Mouse (Mus musculus) embryonic facial prominence, embryonic 11.5 days (tissue): ENCODE results near the gene Oas1a. TPM values are rescaled to one million over a fixed set of nuclear protein-coding genes. Genes with fewer than 3 reads are reported as not detected.

ENCODE experiments used
- ATAC-seq: fragments of 200-750 bp; cut with Nextera tagmentation; replicated peaks from 2 replicates; pipeline ENCODE4 v1.8.0; 2017; ENCODE audit warnings: low read depth; ENCODE audit not compliant: insufficient number of reproducible peaks, low FRiP score, low TSS enrichment
- DNase-seq: peaks from one replicate; pipeline ENCODE4 v3.0.0-alpha.2; 2015; ENCODE audit warnings: low spot score
- H3K27ac ChIP-seq: fragments of 300-500 bp; sonication (generic); replicated peaks from 2 replicates; pipeline ENCODE4 v1.5.1; 2014; ENCODE audit warnings: mild to moderate bottlenecking, low read depth, low read length, control low read depth
- H3K27me3 ChIP-seq: fragments of 300-500 bp; sonication (generic); 2 replicates; pipeline ENCODE4 v1.6.1; 2014; ENCODE audit warnings: mild to moderate bottlenecking, low read length, moderate library complexity, mixed read lengths; ENCODE audit not compliant: control insufficient read depth, insufficient read depth
- H3K36me3 ChIP-seq: fragments of 300-500 bp; sonication (generic); replicated peaks from 2 replicates; pipeline ENCODE4 v1.6.1; 2014; ENCODE audit warnings: low read depth, mild to moderate bottlenecking, low read length, moderate library complexity, mixed read lengths; ENCODE audit not compliant: control insufficient read depth, insufficient read depth
- H3K4me1 ChIP-seq: fragments of 300-500 bp; sonication (generic); 2 replicates; pipeline ENCODE4 v1.6.1; 2014; ENCODE audit warnings: low read length, mixed read lengths; ENCODE audit not compliant: control insufficient read depth, insufficient read depth
- H3K4me2 ChIP-seq: fragments of 300-500 bp; sonication (generic); 2 replicates; pipeline ENCODE4 v1.6.1; 2014; ENCODE audit warnings: low read depth, mild to moderate bottlenecking, control low read depth, low read length, moderate library complexity
- H3K4me3 ChIP-seq: fragments of 300-500 bp; sonication (generic); 2 replicates; pipeline ENCODE4 v1.5.1; 2014; ENCODE audit warnings: low read depth, low read length, control low read depth
- H3K9ac ChIP-seq: fragments of 300-500 bp; sonication (generic); replicated peaks from 2 replicates; pipeline ENCODE4 v1.6.1; 2014; ENCODE audit warnings: mild to moderate bottlenecking, control low read depth, low read length
- H3K9me3 ChIP-seq: fragments of 300-500 bp; sonication (generic); replicated peaks from 2 replicates; pipeline ENCODE4 v1.6.1; 2016; ENCODE audit warnings: mild to moderate bottlenecking, low read length, inconsistent platforms, mixed read lengths; ENCODE audit not compliant: control insufficient read depth
- WGBS: fragments of 180-500 bp; shearing (Covaris S2); extraction: QIAGEN DNeasy Blood & Tissue Kit; methylation state at CpG from one replicate; pipeline ENCODE4 v1.1.7; 2014; 5-methylcytosine and 5-hydroxymethylcytosine counted together
- microRNA-seq: library from miRNA; unstranded; fragments of <30 nt; microRNA quantifications from one replicate; pipeline ENCODE4, GENCODE M21; 2016; ENCODE audit warnings: borderline number of aligned reads
- polyA plus RNA-seq: library from polyadenylated mRNA; unstranded; fragments of >200 nt; fragmentation: Nextera tagmentation; extraction: Ambion mirVana; gene quantifications from 2 replicates; pipeline ENCODE4 v1.2.1, GENCODE M21; 2014

The Oas1a gene
- polyA plus RNA-seq, 1 experiment from 2014 or later: 1.2 TPM

DNA sequence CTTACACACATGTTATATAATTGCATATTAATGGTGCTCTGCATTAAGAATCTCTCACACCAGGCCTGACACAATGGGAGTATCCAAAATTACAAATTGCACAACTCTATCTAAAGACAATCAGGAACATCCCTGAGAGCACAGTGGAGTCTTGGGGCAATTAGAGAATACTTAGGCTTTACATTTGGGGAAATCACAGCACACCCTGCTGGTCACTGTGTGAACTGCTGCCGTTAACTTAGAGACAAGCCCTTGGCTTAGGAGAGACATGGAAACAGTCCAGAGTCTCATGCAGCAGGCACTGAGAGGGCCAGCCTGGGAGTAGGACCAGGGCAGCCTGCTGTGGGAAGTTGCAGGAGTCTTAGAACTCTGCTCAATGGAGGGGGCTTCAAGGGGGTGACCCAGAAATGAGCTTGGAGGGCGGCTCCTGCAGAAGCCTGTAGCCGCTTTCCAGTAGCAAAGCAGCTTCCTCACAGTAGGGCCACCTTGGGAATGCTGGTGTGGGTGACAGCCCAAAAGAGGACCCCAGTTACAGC is 57.7 kb downstream of the Oas1a start:
- no peak for ATAC-seq
- H3K4me2 ChIP-seq: no peak overlapping the region
- H3K4me1 ChIP-seq: no peaks in the 10 kb centered on the region
- no peaks in the 10 kb centered on the region; the same call in 1 of the 2 replicates for H3K9me3 ChIP-seq
- 66% methylated on average over 3 of the region's 3 CpGs for WGBS
- H3K36me3 ChIP-seq: no peaks in the 10 kb centered on the region
- DNase-seq: peak; percentile 46
- H3K9ac ChIP-seq: no peak overlapping the region
- no peaks in the 10 kb centered on the region for H3K27me3 ChIP-seq
- H3K4me3 ChIP-seq: no peak overlapping the region
- H3K27ac ChIP-seq: no peak overlapping the region

DNA sequence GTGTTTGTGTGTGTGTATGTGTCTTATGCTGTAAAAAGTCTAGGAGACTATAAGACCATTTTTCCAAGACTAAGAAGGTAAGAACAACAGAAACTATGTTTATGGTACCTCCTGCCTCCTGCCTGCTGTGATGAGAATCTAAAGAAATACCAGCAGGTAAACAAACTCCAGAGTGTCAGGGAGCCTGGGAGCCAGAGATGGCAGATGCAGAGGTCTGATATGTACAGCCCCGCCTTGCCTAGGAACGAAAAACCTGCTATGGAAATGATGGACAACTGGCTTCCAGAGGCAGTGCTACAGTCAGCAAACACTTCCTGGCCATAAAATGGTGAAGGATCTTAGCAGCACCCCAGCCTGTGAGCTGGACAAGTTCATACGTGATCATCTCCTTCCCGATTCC is 60.3 kb downstream of the Oas1a start, which contains the start of gene Oas1f:
Gene Oas1f, plus strand, starts transcription at position 301 of the 400 bp plus-strand sequence.
- no peaks in the 10 kb centered on the region for H3K9me3 ChIP-seq
- no peak for ATAC-seq

More for the DNA sequence above, 60.3 kb downstream of the Oas1a start, which contains the start of gene Oas1f:
- no peaks in the 10 kb centered on the region for H3K27me3 ChIP-seq
- no peaks in the 10 kb centered on the region for H3K36me3 ChIP-seq
- no peaks in the 10 kb centered on the region for H3K4me1 ChIP-seq
- H3K4me2 ChIP-seq: no peak within 1 kb of the TSS
- no peak within 1 kb of the TSS for H3K4me3 ChIP-seq
- no peak within 1 kb of the TSS for H3K9ac ChIP-seq
- DNase-seq: no peak
- WGBS: 89% methylated on average over 4 of the region's 4 CpGs
- H3K27ac ChIP-seq: no peak within 1 kb of the TSS

Small RNA genes within 50 kb of the gene (microRNA-seq; reads per million reads assigned to microRNA genes)
- not detected for gene Gm22907

Other genes starting within 250 kb of the Oas1a start
- gene Dtx1, start 195.6 kb downstream of the Oas1a start, polyA plus RNA-seq: 3.3 TPM in 2 replicates
- gene Oas2, start 157.7 kb downstream of the Oas1a start, polyA plus RNA-seq: 0.17 and 0.43 TPM in 2 replicates
- not detected in 2 replicates for gene Oas3, start 129.9 kb downstream of the Oas1a start, polyA plus RNA-seq
- not detected in 2 replicates for gene Oas1e, start 112.0 kb downstream of the Oas1a start, polyA plus RNA-seq
- gene Oas1c, start 95.0 kb downstream of the Oas1a start, polyA plus RNA-seq: 0.24 and 0.27 TPM in 2 replicates
- not detected in 2 replicates for gene Oas1f, start 60.2 kb downstream of the Oas1a start, polyA plus RNA-seq
- gene Oas1h, start 46.1 kb downstream of the Oas1a start, polyA plus RNA-seq: not detected in 2 replicates
- gene Oas1g, start 19.9 kb downstream of the Oas1a start, polyA plus RNA-seq: not detected in 2 replicates
- not detected in 2 replicates for gene Oas1d, start 7.0 kb upstream of the Oas1a start, polyA plus RNA-seq
- gene Rph3a, start 102.6 kb upstream of the Oas1a start, polyA plus RNA-seq: 0.20 and 0.21 TPM in 2 replicates